Mouse (Mus musculus): ENCODE results near the gene Cfdp1.

DNA sequence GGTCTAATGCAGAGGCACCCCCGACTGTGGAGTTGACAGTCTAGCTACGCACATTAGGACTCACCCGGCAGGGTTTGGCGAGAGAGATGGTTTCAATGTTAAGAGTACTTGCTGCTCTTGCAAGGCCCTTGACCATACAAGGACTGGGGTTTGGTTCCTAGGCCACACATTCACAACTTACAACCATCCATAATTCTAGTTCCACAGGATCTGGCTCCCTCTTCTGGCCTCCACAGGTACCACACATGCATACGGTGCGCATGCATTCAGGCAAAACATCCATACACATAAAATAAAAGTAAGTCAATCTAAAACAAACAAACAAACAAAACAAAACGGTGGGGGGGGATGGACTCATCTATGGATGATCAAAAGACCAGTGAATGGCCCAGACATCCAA lies 40.9 kb upstream of the Cfdp1 start:
- TF ChIP-seq FLI1 (IDR thresholded peaks at IDR 0.05; ENCODE audit: low read length) = no peak
- TF ChIP-seq GATA1 (IDR thresholded peaks at IDR 0.05; ENCODE audit: borderline replicate concordance, low read length) = no peak

Data from megakaryocyte, embryonic 14.5 days (primary cell).